Mouse (Mus musculus): ENCODE measurements around the gene Hspb1.

DNA sequence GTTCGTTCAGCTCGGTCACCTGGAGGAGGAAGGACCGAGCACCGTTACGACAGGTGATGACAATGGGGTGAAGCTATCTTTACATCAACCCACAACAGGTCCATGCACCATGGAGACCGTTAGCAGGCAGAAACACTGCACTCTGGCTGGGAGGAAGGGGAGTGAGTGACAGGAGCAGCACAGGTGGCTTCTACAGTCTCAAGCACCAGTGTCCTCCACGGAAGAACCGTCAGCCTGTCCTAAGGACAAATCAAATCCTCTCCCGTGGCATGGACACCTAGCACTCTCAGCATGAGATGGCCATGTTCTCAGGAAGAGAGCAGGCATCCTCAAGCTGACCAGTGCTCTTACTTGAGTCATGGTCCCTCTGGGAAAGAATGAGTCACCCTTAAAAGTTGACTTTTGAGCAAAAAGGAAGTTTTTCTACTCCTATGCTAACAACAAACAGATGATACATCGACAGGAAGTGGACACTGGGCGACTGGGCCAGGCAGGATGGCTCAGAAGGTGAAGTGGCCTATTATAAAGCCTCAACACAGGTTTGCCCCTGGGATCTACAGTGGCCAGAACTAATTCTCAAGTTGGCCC is 24.0 kb downstream of the Hspb1 start:
- no peak for TF ChIP-seq CTCF (IDR thresholded peaks at IDR 0.05; ENCODE audit: borderline replicate concordance, extremely low read depth, insufficient read depth, insufficient read length)
- TF ChIP-seq POLR2A (IDR thresholded peaks at IDR 0.05; ENCODE audit: borderline replicate concordance, extremely low read depth, insufficient read depth, insufficient read length, poor library complexity, severe bottlenecking): no peak

Measured in brain, embryonic 14.5 days (tissue).